Comparison of ENCODE assay signal across 8 mouse cellular contexts in genomic region chr7:46845211-46845977, GRCm38 (mm10). TPM values are rescaled to one million over a fixed set of nuclear protein-coding genes. Genes with fewer than 3 reads are reported as not detected.
A peak's percentile ranks its signal among the peaks of the same experiment; 100 is the strongest.
DNase-seq lines count a peak whose midpoint lies in the region; ATAC-seq lines count a peak whose summit lies in the region.

No protein-coding gene starts in this region.

- H3K27me3 ChIP-seq in intestine, embryonic 15.5 days (replicated peaks) = no peaks in the 10 kb centered on the region

- peak; percentile 95 for DNase-seq in adrenal gland, adult 2 months
- DNase-seq in embryo, embryonic 11.5 days (ENCODE audit: low read depth, low spot score) = peak; percentile 91
- DNase-seq in gastrocnemius, postnatal 36 days = peak; percentile 92 to 95
- DNase-seq in left cerebral cortex, postnatal 25 days (ENCODE audit: low spot score in 2 of 2) = peak; percentile 94 to 95
- peak; percentile 94 for DNase-seq in mesoderm, embryonic 11.5 days (ENCODE audit: low read depth, low spot score)
- peak; percentile 93 for DNase-seq in right cerebral cortex, postnatal 25 days
- peak; percentile 90 to 94 for DNase-seq in urinary bladder, postnatal 36 days (ENCODE audit: low spot score in 2 of 2)

- H3K9me3 ChIP-seq in intestine, embryonic 15.5 days = no peaks in the 10 kb centered on the region

- peak; percentile 92 for ATAC-seq in intestine, embryonic 15.5 days

- intact Hi-C loops in gastrocnemius, postnatal 36 days (cut with DNase I) = loop anchor here (5.0 kb wide), 1 partner anchor 48 kb away; the partner anchor contains the start of genes Gtf2h1 and Hps5
- intact Hi-C loops in left cerebral cortex, postnatal 25 days (cut with DNase I) = no loop called here

- peak overlapping the region; percentile 90 for H3K27ac ChIP-seq in intestine, embryonic 15.5 days

- peaks cover 23% of the 10 kb centered on the region for H3K4me1 ChIP-seq in intestine, embryonic 15.5 days (replicated peaks)

- WGBS in intestine, embryonic 15.5 days = under 1% methylated on average over 51 of the region's 51 CpGs

- H3K4me3 ChIP-seq in intestine, embryonic 15.5 days (replicated peaks) = peak overlapping the region; percentile 69

- peak overlapping the region; percentile 82 for H3K9ac ChIP-seq in intestine, embryonic 15.5 days

- H3K4me2 ChIP-seq in intestine, embryonic 15.5 days (replicated peaks) = peak overlapping the region; percentile 83

- H3K36me3 ChIP-seq in intestine, embryonic 15.5 days = peaks cover 16% of the 10 kb centered on the region

RNA-seq across cellular contexts. Expression of gene Ldha, which starts 4.1 kb away (rescaled TPM):
- total RNA-seq in adrenal gland, adult 2 months (2021) = 100 to 1,000 TPM; 381 to 429 TPM
- polyA plus RNA-seq in adrenal gland, adult 2 months (2012; rRNA removed) = 178 and 230 TPM in 2 replicates
- total RNA-seq in gastrocnemius, postnatal 36 days (2021) = 1,000 to 10,000 TPM; 2,924 to 3,276 TPM
- 2,580 and 2,742 TPM in 2 replicates for polyA plus RNA-seq in intestine, embryonic 15.5 days (2015; fragmentation: Nextera tagmentation; extraction: Ambion mirVana)
- total RNA-seq in left cerebral cortex, postnatal 25 days (2021) = 100 to 1,000 TPM; 395 to 440 TPM

RNA-seq across cellular contexts. Expression of gene Ldhc, which starts 15.6 kb away (rescaled TPM):
- not detected for total RNA-seq in adrenal gland, adult 2 months (2021)
- not detected in 2 replicates for polyA plus RNA-seq in adrenal gland, adult 2 months (2012; rRNA removed)
- not detected for total RNA-seq in gastrocnemius, postnatal 36 days (2021)
- not detected in 2 replicates for polyA plus RNA-seq in intestine, embryonic 15.5 days (2015; fragmentation: Nextera tagmentation; extraction: Ambion mirVana)
- not detected for total RNA-seq in left cerebral cortex, postnatal 25 days (2021)

RNA-seq across cellular contexts. Expression of gene Gtf2h1, which starts 49.5 kb away (rescaled TPM):
- 10 to 100 TPM; 30.4 to 46.7 TPM for total RNA-seq in adrenal gland, adult 2 months (2021)
- 4.9 and 8.5 TPM in 2 replicates for polyA plus RNA-seq in adrenal gland, adult 2 months (2012; rRNA removed)
- 10 to 100 TPM; 14.0 to 14.8 TPM for total RNA-seq in gastrocnemius, postnatal 36 days (2021)
- polyA plus RNA-seq in intestine, embryonic 15.5 days (2015; fragmentation: Nextera tagmentation; extraction: Ambion mirVana) = 63.3 and 72.8 TPM in 2 replicates
- total RNA-seq in left cerebral cortex, postnatal 25 days (2021) = 10 to 100 TPM; 37.9 to 41.1 TPM

RNA-seq across cellular contexts. Expression of gene Hps5, which starts 49.5 kb away (rescaled TPM):
- 10 to 100 TPM; 20.1 to 23.9 TPM for total RNA-seq in adrenal gland, adult 2 months (2021)
- 11.2 and 11.3 TPM in 2 replicates for polyA plus RNA-seq in adrenal gland, adult 2 months (2012; rRNA removed)
- total RNA-seq in gastrocnemius, postnatal 36 days (2021) = 10 to 100 TPM in 1 of 2 experiments, 1 to 10 TPM in 1; 8.7 to 12.2 TPM
- polyA plus RNA-seq in intestine, embryonic 15.5 days (2015; fragmentation: Nextera tagmentation; extraction: Ambion mirVana) = 23.2 and 23.3 TPM in 2 replicates
- 10 to 100 TPM; 13.3 to 16.1 TPM for total RNA-seq in left cerebral cortex, postnatal 25 days (2021)

Comparison
In these comparisons a context has a peak if more than half of its experiments do, and no peak if none do; other contexts are left out.
1. Peak in every context shown above with its lines: DNase-seq, ATAC-seq, H3K4me3 ChIP-seq and H3K27ac ChIP-seq.
2. RNA of gene Ldha, which starts 4.1 kb away (total RNA-seq): 2,924 to 3,276 TPM in gastrocnemius, postnatal 36 days; 395 to 440 TPM in left cerebral cortex, postnatal 25 days and 381 to 429 TPM in adrenal gland, adult 2 months; every median in the first group is over 4 times any median in the second.